Mouse (Mus musculus): ENCODE measurements around the gene Kdelc2. TPM values are rescaled to one million over a fixed set of nuclear protein-coding genes. Genes with fewer than 3 reads are reported as not detected.

Kdelc2 gene
- polyA plus RNA-seq, 1 experiment from 2014 or later: 29.5 TPM

DNA sequence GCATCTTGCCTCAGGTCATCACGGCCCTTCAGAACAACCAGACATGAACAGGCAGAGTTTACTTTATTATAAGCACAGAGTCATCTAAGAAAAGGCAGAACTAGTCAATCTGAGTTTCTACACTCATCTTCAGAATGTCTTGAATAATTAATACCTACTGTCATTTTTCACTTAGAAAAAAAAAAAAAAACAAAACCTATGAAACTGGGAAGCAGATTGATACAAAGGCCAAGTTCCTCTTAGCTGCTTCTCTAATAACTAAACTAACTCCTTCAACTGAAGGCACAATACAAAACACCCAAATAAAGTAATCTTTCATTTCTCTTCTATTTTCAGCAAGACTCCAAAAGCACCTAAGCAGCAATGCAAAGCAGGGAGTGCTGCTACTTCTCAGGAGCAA is 66.8 kb downstream of the Kdelc2 start:
- WGBS: 88% methylated on average over 1 of the region's 1 CpGs
- H3K4me3 ChIP-seq (ENCODE audit: low read depth, low read length): no peak overlapping the region
- H3K36me3 ChIP-seq (ENCODE audit: control insufficient read depth, insufficient read depth, low read length): peaks cover 23% of the 10 kb centered on the region
- H3K4me2 ChIP-seq (replicated peaks; ENCODE audit: low read depth, low read length): no peak overlapping the region
- no peaks in the 10 kb centered on the region for H3K4me1 ChIP-seq (ENCODE audit: control insufficient read depth, insufficient read depth, low read length)
- H3K27ac ChIP-seq (ENCODE audit: low read length): no peak overlapping the region
- H3K27me3 ChIP-seq (ENCODE audit: control insufficient read depth, insufficient read depth, low read length): no peaks in the 10 kb centered on the region
- no peaks in the 10 kb centered on the region for H3K9me3 ChIP-seq (ENCODE audit: control insufficient read depth, low read depth, low read length)
- no peak overlapping the region for H3K9ac ChIP-seq (replicated peaks; ENCODE audit: low read depth, low read length)
- ATAC-seq (ENCODE audit: insufficient number of reproducible peaks, insufficient read depth, low FRiP score, low read depth): no peak

Small RNA genes within 50 kb of the gene (microRNA-seq; reads per million reads assigned to microRNA genes)
- gene Mir130c: not detected

Other genes starting within 250 kb of the Kdelc2 start
- 27.1 and 29.2 TPM in 2 replicates for gene Ddx10, start 136.0 kb upstream of the Kdelc2 start, polyA plus RNA-seq (2014; fragmentation: Nextera tagmentation; extraction: Ambion mirVana)
- 14.7 and 15.5 TPM in 2 replicates for gene Exph5, start 82.4 kb upstream of the Kdelc2 start, polyA plus RNA-seq (2014; fragmentation: Nextera tagmentation; extraction: Ambion mirVana)
- gene 4930550C14Rik, start 18.3 kb downstream of the Kdelc2 start, polyA plus RNA-seq (2014; fragmentation: Nextera tagmentation; extraction: Ambion mirVana): 0.61 and 1.0 TPM in 2 replicates
- gene Atm, start 152.7 kb downstream of the Kdelc2 start, polyA plus RNA-seq (2014; fragmentation: Nextera tagmentation; extraction: Ambion mirVana): 20.5 and 25.5 TPM in 2 replicates
- 24.4 and 26.4 TPM in 2 replicates for gene Npat, start 153.0 kb downstream of the Kdelc2 start, polyA plus RNA-seq (2014; fragmentation: Nextera tagmentation; extraction: Ambion mirVana)
- 114 and 116 TPM in 2 replicates for gene Acat1, start 226.4 kb downstream of the Kdelc2 start, polyA plus RNA-seq (2014; fragmentation: Nextera tagmentation; extraction: Ambion mirVana)

All from stomach, embryonic 14.5 days (tissue).